Mouse (Mus musculus): ENCODE results near the gene Golph3. TPM values are rescaled to one million over a fixed set of nuclear protein-coding genes. Genes with fewer than 3 reads are reported as not detected.

The Golph3 gene
- polyA plus RNA-seq, 1 experiment = 124 TPM

DNA sequence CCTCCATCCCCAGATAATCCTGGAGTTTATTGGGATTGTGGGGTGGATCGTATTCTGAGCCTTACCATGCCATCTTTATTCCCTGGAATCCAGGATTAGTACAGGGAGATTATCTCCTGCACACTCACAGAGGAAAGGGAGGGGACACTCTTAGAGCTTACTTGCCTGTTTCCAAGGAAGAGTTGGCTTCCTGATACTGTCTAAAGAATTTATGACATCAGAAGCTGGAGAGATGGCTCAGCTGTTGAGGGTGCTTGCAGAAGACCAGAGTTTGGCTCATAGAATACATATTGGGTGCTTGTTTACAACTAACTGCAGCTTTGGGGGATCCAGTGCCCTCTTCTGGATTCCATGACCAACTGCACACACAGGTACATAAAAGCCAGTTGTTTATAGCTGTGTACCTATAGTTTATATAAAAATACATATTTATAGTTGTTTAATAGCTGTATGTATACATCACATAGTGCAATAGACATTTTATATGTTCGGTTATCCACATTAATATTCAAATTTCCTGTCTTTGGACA lies 33.1 kb downstream of the Golph3 start:
- Histone ChIP-seq H3K9me3 (replicated peaks; ENCODE audit: control insufficient read depth, insufficient read depth, low read length, poor library complexity, severe bottlenecking) (no peaks in the 10 kb centered on the region), H3K4me3 (ENCODE audit: low read depth, low read length) (no peak overlapping the region), H3K9ac (ENCODE audit: low read depth, poor library complexity, severe bottlenecking) (no peak overlapping the region), H3K27ac (ENCODE audit: insufficient read depth, low read length) (no peak overlapping the region), H3K4me1 (ENCODE audit: control insufficient read depth, insufficient read depth, low read length) (no peaks in the 10 kb centered on the region), H3K36me3 (ENCODE audit: control insufficient read depth, insufficient read depth, low read length, poor library complexity, severe bottlenecking) (peaks cover 27% of the 10 kb centered on the region), H3K27me3 (ENCODE audit: control insufficient read depth, insufficient read depth, low read length, poor library complexity, severe bottlenecking) (no peaks in the 10 kb centered on the region)
- TF ChIP-seq CTCF (IDR thresholded peaks at IDR 0.05; ENCODE audit: low read depth, low read length) (no peak), EP300 (IDR thresholded peaks at IDR 0.05; ENCODE audit: insufficient read depth, low read depth, low read length) (no peak), POLR2A (IDR thresholded peaks at IDR 0.05; ENCODE audit: insufficient read depth, low read length) (no peak)

- no peak for TF ChIP-seq CTCF (IDR thresholded peaks at IDR 0.05; ENCODE audit: low read depth, low read length)
- TF ChIP-seq POLR2A (IDR thresholded peaks at IDR 0.05; ENCODE audit: insufficient read depth, low read length) = no peak
- TF ChIP-seq EP300 (IDR thresholded peaks at IDR 0.05; ENCODE audit: insufficient read depth, low read depth, low read length) = no peak
Observed at GRCm38 (mm10) chr15:12355261-12355660, 34.0 kb downstream of the Golph3 start.

GRCm38 (mm10) chr15:12355907-12356306 lies 34.7 kb downstream of the Golph3 start:
- Histone ChIP-seq H3K4me1 (ENCODE audit: control insufficient read depth, insufficient read depth, low read length) (no peaks in the 10 kb centered on the region), H3K4me3 (ENCODE audit: low read depth, low read length) (no peak overlapping the region), H3K27ac (ENCODE audit: insufficient read depth, low read length) (no peak overlapping the region), H3K27me3 (ENCODE audit: control insufficient read depth, insufficient read depth, low read length, poor library complexity, severe bottlenecking) (no peaks in the 10 kb centered on the region), H3K9ac (ENCODE audit: low read depth, poor library complexity, severe bottlenecking) (no peak overlapping the region), H3K36me3 (ENCODE audit: control insufficient read depth, insufficient read depth, low read length, poor library complexity, severe bottlenecking) (peaks cover 16% of the 10 kb centered on the region), H3K9me3 (replicated peaks; ENCODE audit: control insufficient read depth, insufficient read depth, low read length, poor library complexity, severe bottlenecking) (no peaks in the 10 kb centered on the region)
- no peak for TF ChIP-seq EP300 (IDR thresholded peaks at IDR 0.05; ENCODE audit: insufficient read depth, low read depth, low read length)

More at GRCm38 (mm10) chr15:12355261-12355660, 34.0 kb downstream of the Golph3 start:
- Histone ChIP-seq H3K27ac (ENCODE audit: insufficient read depth, low read length) (no peak overlapping the region), H3K9ac (ENCODE audit: low read depth, poor library complexity, severe bottlenecking) (no peak overlapping the region), H3K4me3 (ENCODE audit: low read depth, low read length) (no peak overlapping the region), H3K9me3 (replicated peaks; ENCODE audit: control insufficient read depth, insufficient read depth, low read length, poor library complexity, severe bottlenecking) (no peaks in the 10 kb centered on the region), H3K27me3 (ENCODE audit: control insufficient read depth, insufficient read depth, low read length, poor library complexity, severe bottlenecking) (no peaks in the 10 kb centered on the region), H3K4me1 (ENCODE audit: control insufficient read depth, insufficient read depth, low read length) (no peaks in the 10 kb centered on the region), H3K36me3 (ENCODE audit: control insufficient read depth, insufficient read depth, low read length, poor library complexity, severe bottlenecking) (peaks cover 20% of the 10 kb centered on the region)

GRCm38 (mm10) chr15:12357459-12357858 lies 36.2 kb downstream of the Golph3 start:
- no peaks in the 10 kb centered on the region for H3K9me3 ChIP-seq (replicated peaks; ENCODE audit: control insufficient read depth, insufficient read depth, low read length, poor library complexity, severe bottlenecking)
- H3K4me1 ChIP-seq (ENCODE audit: control insufficient read depth, insufficient read depth, low read length) = no peaks in the 10 kb centered on the region
- no peak for TF ChIP-seq EP300 (IDR thresholded peaks at IDR 0.05; ENCODE audit: insufficient read depth, low read depth, low read length)
- TF ChIP-seq POLR2A (IDR thresholded peaks at IDR 0.05; ENCODE audit: insufficient read depth, low read length) = no peak
- TF ChIP-seq CTCF (IDR thresholded peaks at IDR 0.05; ENCODE audit: low read depth, low read length) = no peak
- H3K27me3 ChIP-seq (ENCODE audit: control insufficient read depth, insufficient read depth, low read length, poor library complexity, severe bottlenecking) = no peaks in the 10 kb centered on the region
- no peak overlapping the region for H3K4me3 ChIP-seq (ENCODE audit: low read depth, low read length)
- peaks cover 7% of the 10 kb centered on the region for H3K36me3 ChIP-seq (ENCODE audit: control insufficient read depth, insufficient read depth, low read length, poor library complexity, severe bottlenecking)
- H3K27ac ChIP-seq (ENCODE audit: insufficient read depth, low read length) = no peak overlapping the region
- H3K9ac ChIP-seq (ENCODE audit: low read depth, poor library complexity, severe bottlenecking) = no peak overlapping the region

GRCm38 (mm10) chr15:12358384-12358783 lies 37.1 kb downstream of the Golph3 start:
- Histone ChIP-seq H3K4me3 (ENCODE audit: low read depth, low read length) (no peak overlapping the region), H3K4me1 (ENCODE audit: control insufficient read depth, insufficient read depth, low read length) (no peaks in the 10 kb centered on the region), H3K27ac (ENCODE audit: insufficient read depth, low read length) (no peak overlapping the region), H3K9me3 (replicated peaks; ENCODE audit: control insufficient read depth, insufficient read depth, low read length, poor library complexity, severe bottlenecking) (no peaks in the 10 kb centered on the region), H3K9ac (ENCODE audit: low read depth, poor library complexity, severe bottlenecking) (no peak overlapping the region), H3K36me3 (ENCODE audit: control insufficient read depth, insufficient read depth, low read length, poor library complexity, severe bottlenecking) (peaks cover 7% of the 10 kb centered on the region), H3K27me3 (ENCODE audit: control insufficient read depth, insufficient read depth, low read length, poor library complexity, severe bottlenecking) (no peaks in the 10 kb centered on the region)
- no peak for TF ChIP-seq CTCF (IDR thresholded peaks at IDR 0.05; ENCODE audit: low read depth, low read length)
- TF ChIP-seq EP300 (IDR thresholded peaks at IDR 0.05; ENCODE audit: insufficient read depth, low read depth, low read length) = no peak
- TF ChIP-seq POLR2A (IDR thresholded peaks at IDR 0.05; ENCODE audit: insufficient read depth, low read length) = no peak

DNA sequence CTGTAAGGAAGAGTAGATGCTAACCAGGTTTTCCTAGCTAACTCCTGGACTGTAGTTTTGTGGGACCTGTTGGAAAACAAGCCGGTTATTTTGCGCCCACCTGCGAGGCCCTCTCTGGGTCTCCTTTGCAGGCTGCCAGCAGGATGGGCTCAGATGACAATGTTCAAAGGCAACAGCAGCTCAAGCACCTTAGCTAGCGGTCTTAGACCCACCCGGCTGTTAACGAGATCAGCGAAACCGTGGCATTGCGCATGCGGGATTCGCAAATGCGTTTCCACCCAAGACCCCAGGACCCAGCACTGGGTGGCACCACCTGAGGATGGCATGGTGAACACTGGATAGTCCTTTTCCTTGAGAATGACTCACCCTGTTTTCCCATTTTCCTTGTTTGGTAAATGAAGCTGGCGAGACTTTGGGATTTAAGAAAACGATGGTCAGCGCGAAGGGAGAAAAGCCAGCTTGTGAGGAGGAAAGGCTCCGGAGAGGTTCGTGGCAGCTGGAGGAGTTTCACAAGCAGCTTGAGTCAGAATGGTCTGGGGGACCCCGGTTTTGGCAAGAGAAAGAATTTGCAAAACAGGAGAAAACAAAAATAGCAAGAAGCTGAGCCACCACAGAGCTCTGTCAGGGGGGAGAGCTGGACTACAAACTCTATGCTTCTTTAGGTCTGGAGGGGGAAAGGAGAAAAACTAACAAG lies 39.4 kb downstream of the Golph3 start:
- Histone ChIP-seq H3K27me3 (ENCODE audit: control insufficient read depth, insufficient read depth, low read length, poor library complexity, severe bottlenecking) (no peaks in the 10 kb centered on the region), H3K9ac (ENCODE audit: low read depth, poor library complexity, severe bottlenecking) (no peak overlapping the region), H3K9me3 (replicated peaks; ENCODE audit: control insufficient read depth, insufficient read depth, low read length, poor library complexity, severe bottlenecking) (no peaks in the 10 kb centered on the region), H3K4me1 (ENCODE audit: control insufficient read depth, insufficient read depth, low read length) (no peaks in the 10 kb centered on the region), H3K27ac (ENCODE audit: insufficient read depth, low read length) (no peak overlapping the region), H3K4me3 (ENCODE audit: low read depth, low read length) (no peak overlapping the region), H3K36me3 (ENCODE audit: control insufficient read depth, insufficient read depth, low read length, poor library complexity, severe bottlenecking) (peaks cover 2% of the 10 kb centered on the region; the same call in 1 of the 2 replicates)
- TF ChIP-seq CTCF (IDR thresholded peaks at IDR 0.05; ENCODE audit: low read depth, low read length) (no peak), POLR2A (IDR thresholded peaks at IDR 0.05; ENCODE audit: insufficient read depth, low read length) (no peak), EP300 (IDR thresholded peaks at IDR 0.05; ENCODE audit: insufficient read depth, low read depth, low read length) (no peak)

All from ES-Bruce4 (cell line).